Mouse (Mus musculus): Measurements from ENCODE around the gene Hoxb5. TPM values are rescaled to one million over a fixed set of nuclear protein-coding genes. Genes with fewer than 3 reads are reported as not detected.

Gene Hoxb5
- polyA plus RNA-seq, 1 experiment from 2014 or later: 0.38 TPM

GRCm38 (mm10) chr11:96332105-96332504, 29.0 kb downstream of the Hoxb5 start:
- no peak for ATAC-seq (ENCODE audit: insufficient number of reproducible peaks, insufficient read depth, low FRiP score, low TSS enrichment)
- 2% methylated on average over 8 of the region's 8 CpGs for WGBS
- no peaks in the 10 kb centered on the region for H3K9me3 ChIP-seq
- peaks cover 7% of the 10 kb centered on the region; the same call in 1 of the 2 replicates for H3K4me1 ChIP-seq
- H3K9ac ChIP-seq: 0 out of 2 replicates have a peak overlapping the region, but pooled peaks have one; percentile 19
- H3K36me3 ChIP-seq: no peaks in the 10 kb centered on the region
- H3K4me2 ChIP-seq (replicated peaks): peak overlapping the region; percentile 34
- no peak overlapping the region for H3K27ac ChIP-seq
- H3K4me3 ChIP-seq: peak overlapping the region; percentile 18; the same call in 1 of the 2 replicates
- H3K27me3 ChIP-seq: peaks cover 100% of the 10 kb centered on the region

GRCm38 (mm10) chr11:96332618-96333032, 29.5 kb downstream of the Hoxb5 start:
- Histone ChIP-seq H3K36me3 (no peaks in the 10 kb centered on the region), H3K27ac (no peak overlapping the region), H3K4me1 (peaks cover 7% of the 10 kb centered on the region; the same call in 1 of the 2 replicates), H3K4me3 (peak overlapping the region; percentile 18), H3K9ac (peak overlapping the region; percentile 15; the same call in 1 of the 2 replicates), H3K4me2 (replicated peaks) (peak overlapping the region; percentile 34), H3K9me3 (no peaks in the 10 kb centered on the region), H3K27me3 (peaks cover 100% of the 10 kb centered on the region)
- ATAC-seq (ENCODE audit: insufficient number of reproducible peaks, insufficient read depth, low FRiP score, low TSS enrichment): no peak
- 2% methylated on average over 35 of the region's 35 CpGs for WGBS

- Histone ChIP-seq H3K36me3 (no peaks in the 10 kb centered on the region), H3K9ac (0 out of 2 replicates have a peak overlapping the region, but pooled peaks have one; percentile 15), H3K4me3 (peak overlapping the region; percentile 18; the same call in 1 of the 2 replicates), H3K4me2 (replicated peaks) (peak overlapping the region; percentile 34; the same call in 1 of the 2 replicates), H3K4me1 (peaks cover 7% of the 10 kb centered on the region; the same call in 1 of the 2 replicates), H3K27ac (no peak overlapping the region), H3K9me3 (no peaks in the 10 kb centered on the region), H3K27me3 (peaks cover 100% of the 10 kb centered on the region)
- no peak for ATAC-seq (ENCODE audit: insufficient number of reproducible peaks, insufficient read depth, low FRiP score, low TSS enrichment)
- WGBS: 2% methylated on average over 17 of the region's 17 CpGs
Measured at GRCm38 (mm10) chr11:96333241-96334001, 30.3 kb downstream of the Hoxb5 start.

- peaks cover 100% of the 10 kb centered on the region for H3K27me3 ChIP-seq
- no peak for ATAC-seq (ENCODE audit: insufficient number of reproducible peaks, insufficient read depth, low FRiP score, low TSS enrichment)
- H3K4me3 ChIP-seq: no peak overlapping the region
- 3% methylated on average over 2 of the region's 2 CpGs for whole genome bisulfite sequencing
- no peaks in the 10 kb centered on the region for H3K36me3 ChIP-seq
- no peak overlapping the region for H3K9ac ChIP-seq
- H3K9me3 ChIP-seq: no peaks in the 10 kb centered on the region
- H3K4me2 ChIP-seq (replicated peaks): no peak overlapping the region
- H3K27ac ChIP-seq: no peak overlapping the region
- H3K4me1 ChIP-seq: peaks cover 7% of the 10 kb centered on the region; the same call in 1 of the 2 replicates
Measured at GRCm38 (mm10) chr11:96334002-96334364, 30.8 kb downstream of the Hoxb5 start.

GRCm38 (mm10) chr11:96334998-96335397, 31.9 kb downstream of the Hoxb5 start:
- Histone ChIP-seq H3K9ac (no peak overlapping the region), H3K4me3 (no peak overlapping the region), H3K27me3 (peaks cover 100% of the 10 kb centered on the region), H3K4me2 (replicated peaks) (no peak overlapping the region), H3K36me3 (no peaks in the 10 kb centered on the region), H3K4me1 (peaks cover 7% of the 10 kb centered on the region; the same call in 1 of the 2 replicates), H3K9me3 (no peaks in the 10 kb centered on the region), H3K27ac (no peak overlapping the region)
- no peak for ATAC-seq (ENCODE audit: insufficient number of reproducible peaks, insufficient read depth, low FRiP score, low TSS enrichment)
- WGBS: 16% methylated on average over 3 of the region's 3 CpGs

- Histone ChIP-seq H3K27ac (no peak overlapping the region), H3K4me1 (peaks cover 7% of the 10 kb centered on the region; the same call in 1 of the 2 replicates), H3K27me3 (peaks cover 100% of the 10 kb centered on the region), H3K9ac (no peak overlapping the region), H3K9me3 (no peaks in the 10 kb centered on the region), H3K36me3 (no peaks in the 10 kb centered on the region), H3K4me2 (replicated peaks) (no peak overlapping the region), H3K4me3 (no peak overlapping the region)
- no peak for ATAC-seq (ENCODE audit: insufficient number of reproducible peaks, insufficient read depth, low FRiP score, low TSS enrichment)
- WGBS: 2% methylated on average over 2 of the region's 2 CpGs
Measured at GRCm38 (mm10) chr11:96336597-96336996, 33.5 kb downstream of the Hoxb5 start.

- no peak overlapping the region for H3K4me3 ChIP-seq
- H3K9ac ChIP-seq: no peak overlapping the region
- peaks cover 100% of the 10 kb centered on the region for H3K27me3 ChIP-seq
- H3K36me3 ChIP-seq: no peaks in the 10 kb centered on the region
- no peak for ATAC-seq (ENCODE audit: insufficient number of reproducible peaks, insufficient read depth, low FRiP score, low TSS enrichment)
- H3K27ac ChIP-seq: no peak overlapping the region
- H3K4me2 ChIP-seq (replicated peaks): no peak overlapping the region
- no peaks in the 10 kb centered on the region for H3K9me3 ChIP-seq
- 1% methylated on average over 6 of the region's 6 CpGs for WGBS
- H3K4me1 ChIP-seq: peaks cover 7% of the 10 kb centered on the region; the same call in 1 of the 2 replicates
Measured at GRCm38 (mm10) chr11:96337026-96337425, 33.9 kb downstream of the Hoxb5 start.

GRCm38 (mm10) chr11:96338957-96339855, 36.1 kb downstream of the Hoxb5 start:
- Histone ChIP-seq H3K9me3 (no peaks in the 10 kb centered on the region), H3K36me3 (no peaks in the 10 kb centered on the region), H3K9ac (no peak overlapping the region), H3K4me1 (no peaks in the 10 kb centered on the region), H3K27ac (no peak overlapping the region), H3K27me3 (peaks cover 100% of the 10 kb centered on the region), H3K4me2 (replicated peaks) (no peak overlapping the region), H3K4me3 (no peak overlapping the region)
- 10% methylated on average over 7 of the region's 7 CpGs for WGBS
- ATAC-seq (ENCODE audit: insufficient number of reproducible peaks, insufficient read depth, low FRiP score, low TSS enrichment): no peak

GRCm38 (mm10) chr11:96340698-96341365, 37.7 kb downstream of the Hoxb5 start:
- Histone ChIP-seq H3K9ac (no peak overlapping the region), H3K4me1 (no peaks in the 10 kb centered on the region), H3K9me3 (no peaks in the 10 kb centered on the region), H3K36me3 (no peaks in the 10 kb centered on the region), H3K4me2 (replicated peaks) (peak overlapping the region; percentile 31), H3K27me3 (peaks cover 100% of the 10 kb centered on the region), H3K4me3 (peak overlapping the region; percentile 18; the same call in 1 of the 2 replicates), H3K27ac (no peak overlapping the region)
- ATAC-seq (ENCODE audit: insufficient number of reproducible peaks, insufficient read depth, low FRiP score, low TSS enrichment): no peak
- under 1% methylated on average over 35 of the region's 36 CpGs for WGBS

- ATAC-seq (ENCODE audit: insufficient number of reproducible peaks, insufficient read depth, low FRiP score, low TSS enrichment): no peak
- Histone ChIP-seq H3K9ac (no peak overlapping the region), H3K36me3 (no peaks in the 10 kb centered on the region), H3K4me2 (replicated peaks) (peak overlapping the region; percentile 22; the same call in 1 of the 2 replicates), H3K27ac (no peak overlapping the region), H3K9me3 (no peaks in the 10 kb centered on the region), H3K4me1 (no peaks in the 10 kb centered on the region), H3K27me3 (peaks cover 100% of the 10 kb centered on the region), H3K4me3 (peak overlapping the region; percentile 4; the same call in 1 of the 2 replicates)
- under 1% methylated on average over 40 of the region's 40 CpGs for WGBS
Measured at GRCm38 (mm10) chr11:96341701-96342575, 38.8 kb downstream of the Hoxb5 start.

All from embryonic facial prominence, embryonic 12.5 days (tissue).